Mouse (Mus musculus) kidney, embryonic 15.5 days (tissue): ENCODE measurements around the gene Rpl7l1. TPM values are rescaled to one million over a fixed set of nuclear protein-coding genes. Genes with fewer than 3 reads are reported as not detected.

Experiments
- ATAC-seq: fragments of 200-750 bp; cut with Nextera tagmentation; replicated peaks from 2 replicates; pipeline ENCODE4 v1.8.0; 2017; ENCODE audit warnings: moderate TSS enrichment; ENCODE audit not compliant: low FRiP score
- H3K27ac ChIP-seq: fragments of 300-500 bp; sonication (generic); 2 replicates; pipeline ENCODE4 v1.5.1; 2015; ENCODE audit warnings: mild to moderate bottlenecking, inconsistent platforms
- H3K27me3 ChIP-seq: fragments of 300-500 bp; sonication (generic); 2 replicates; pipeline ENCODE4 v1.6.1; 2015; ENCODE audit warnings: inconsistent platforms
- H3K36me3 ChIP-seq: fragments of 300-500 bp; sonication (generic); 2 replicates; pipeline ENCODE4 v1.6.1; 2015; ENCODE audit warnings: inconsistent platforms
- H3K4me1 ChIP-seq: fragments of 300-500 bp; sonication (generic); 2 replicates; pipeline ENCODE4 v1.6.1; 2015; ENCODE audit warnings: inconsistent platforms
- H3K4me2 ChIP-seq: fragments of 300-500 bp; sonication (generic); 2 replicates; pipeline ENCODE4 v1.6.1; 2015; ENCODE audit warnings: moderate library complexity, mild to moderate bottlenecking, inconsistent platforms
- H3K4me3 ChIP-seq: fragments of 300-500 bp; sonication (generic); replicated peaks from 2 replicates; pipeline ENCODE4 v1.5.1; 2015; ENCODE audit warnings: mild to moderate bottlenecking, inconsistent platforms
- H3K9ac ChIP-seq: fragments of 300-500 bp; sonication (generic); 2 replicates; pipeline ENCODE4 v1.6.1; 2015; ENCODE audit warnings: mild to moderate bottlenecking, inconsistent platforms
- H3K9me3 ChIP-seq: fragments of 300-500 bp; sonication (generic); replicated peaks from 2 replicates; pipeline ENCODE4 v1.6.1; 2016; ENCODE audit warnings: inconsistent platforms
- WGBS: fragments of 180-500 bp; shearing (Covaris S2); methylation state at CpG from one replicate; pipeline ENCODE4 v1.1.7; 2015; ENCODE audit warnings: mixed read lengths; 5-methylcytosine and 5-hydroxymethylcytosine counted together
- polyA plus RNA-seq: library from polyadenylated mRNA; unstranded; fragments of >200 nt; fragmentation: Nextera tagmentation; extraction: Ambion mirVana; gene quantifications from 2 replicates; pipeline ENCODE4 v1.2.1, GENCODE M21; 2015

Rpl7l1 gene
- polyA plus RNA-seq: 179 and 189 TPM in 2 replicates

DNA sequence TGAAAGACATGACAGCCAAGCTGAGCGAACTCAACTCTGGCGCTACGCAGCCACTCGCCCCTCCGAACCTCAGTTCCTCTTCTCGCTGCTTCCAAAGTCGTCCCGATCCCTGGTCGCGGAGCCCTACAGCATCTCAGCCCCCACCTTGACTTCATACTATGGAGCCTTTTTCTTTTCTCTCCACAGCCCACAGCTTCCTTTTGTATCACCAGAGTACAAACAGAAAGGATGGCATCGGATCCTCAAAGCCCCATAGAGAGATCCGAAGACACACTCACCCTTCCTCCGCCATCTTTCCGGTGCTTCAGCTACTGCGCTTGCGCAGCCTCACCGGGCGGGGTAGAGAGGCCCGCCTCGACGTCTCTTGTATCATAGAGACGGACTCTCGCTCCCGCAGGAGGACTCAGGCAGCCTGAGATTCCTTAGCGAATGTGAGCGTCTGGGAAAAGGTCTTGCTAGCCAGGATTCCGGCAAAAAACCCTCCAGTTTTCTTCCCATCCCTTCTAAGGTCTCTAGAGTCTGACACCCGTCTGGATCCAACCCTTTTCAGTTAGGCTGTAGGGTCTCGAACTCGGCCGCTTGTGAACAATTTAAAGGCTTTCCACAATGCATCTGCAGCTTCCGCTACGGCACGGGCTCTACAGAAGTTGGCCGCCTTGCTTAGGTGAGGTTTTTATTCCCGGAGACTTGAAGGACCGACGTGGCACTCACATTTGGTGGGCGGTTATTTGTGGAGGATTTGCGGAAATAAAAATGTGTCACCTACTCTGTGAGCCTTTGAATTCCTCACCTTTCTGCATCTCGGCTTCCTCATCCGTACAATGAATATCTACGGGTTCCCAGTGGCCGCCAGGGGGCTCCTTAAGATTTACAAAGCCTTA, at the start of gene Rpl7l1:
Rpl7l1 (minus strand) TSS at position 332 of the 881 bp plus-strand sequence.
- ATAC-seq: peak; percentile 95
- under 1% methylated on average over 44 of the region's 44 CpGs for WGBS
- Histone ChIP-seq H3K27ac (peak within 1 kb of the TSS; percentile 95), H3K4me1 (peaks cover 16% of the 10 kb centered on the region), H3K36me3 (peaks cover 32% of the 10 kb centered on the region), H3K9me3 (no peaks in the 10 kb centered on the region), H3K4me2 (peak within 1 kb of the TSS; percentile 64), H3K4me3 (peak within 1 kb of the TSS; percentile 72), H3K27me3 (no peaks in the 10 kb centered on the region), H3K9ac (peak within 1 kb of the TSS; percentile 67)

DNA sequence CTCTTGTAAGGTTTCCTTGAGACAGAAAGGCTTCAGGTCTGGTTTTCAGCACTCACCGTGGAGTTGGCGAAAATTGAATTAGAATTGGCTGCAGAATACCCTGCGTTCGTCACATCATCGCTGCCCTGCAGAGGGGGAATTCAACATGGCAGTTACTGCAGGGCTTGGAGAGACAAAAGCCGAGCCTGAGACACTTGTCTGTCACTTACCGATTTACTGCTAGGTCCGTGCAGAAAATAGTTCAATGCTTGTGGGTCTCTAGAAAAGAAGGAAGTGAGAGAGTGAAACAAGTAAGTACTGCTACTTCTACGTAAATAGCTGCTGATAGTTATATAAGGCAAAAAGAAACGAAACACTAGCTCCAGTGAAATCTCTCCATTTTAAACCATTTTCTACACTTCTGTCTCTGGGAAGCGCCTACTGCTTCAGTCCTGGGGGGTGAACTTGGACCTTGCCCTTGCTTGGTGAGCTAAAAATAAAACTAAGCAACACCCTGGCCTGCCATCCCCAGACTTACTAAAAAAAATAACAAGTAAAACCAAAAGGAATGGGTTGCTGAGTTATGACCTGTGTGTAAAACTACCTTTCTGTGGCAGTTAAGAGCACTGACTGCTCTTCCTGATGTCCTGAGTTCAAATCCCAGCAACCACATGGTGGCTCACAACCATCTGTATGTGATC, 47.5 kb upstream of the Rpl7l1 start:
- H3K9ac ChIP-seq: no peak overlapping the region
- no peaks in the 10 kb centered on the region for H3K9me3 ChIP-seq
- no peak for ATAC-seq
- H3K4me2 ChIP-seq: no peak overlapping the region
- H3K36me3 ChIP-seq: peaks cover 34% of the 10 kb centered on the region
- peaks cover 18% of the 10 kb centered on the region for H3K4me1 ChIP-seq
- no peak overlapping the region for H3K4me3 ChIP-seq
- WGBS: 84% methylated on average over 11 of the region's 11 CpGs
- H3K27me3 ChIP-seq: no peaks in the 10 kb centered on the region
- no peak overlapping the region for H3K27ac ChIP-seq

DNA sequence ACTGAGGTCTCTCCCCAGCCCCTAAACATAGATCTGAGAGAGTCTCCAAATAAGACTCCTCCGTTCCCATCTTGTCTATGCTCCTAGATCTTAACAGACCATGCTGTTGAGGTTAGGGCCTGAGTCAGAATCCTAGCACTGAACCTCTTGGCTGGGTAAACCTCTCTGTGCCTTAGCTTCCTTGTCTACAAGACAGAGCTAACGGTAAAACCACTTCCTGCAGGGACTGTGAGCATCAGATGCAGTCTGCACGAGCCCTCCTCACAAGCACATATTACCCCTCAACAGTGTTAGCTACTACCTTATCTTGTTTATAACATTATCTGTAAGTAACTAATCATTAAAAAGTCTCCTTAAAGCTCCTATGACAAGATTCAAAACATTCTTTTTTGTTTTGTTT, 46.5 kb upstream of the Rpl7l1 start:
- Histone ChIP-seq H3K9me3 (no peaks in the 10 kb centered on the region), H3K27me3 (no peaks in the 10 kb centered on the region), H3K9ac (no peak overlapping the region), H3K27ac (no peak overlapping the region), H3K4me1 (peaks cover 18% of the 10 kb centered on the region), H3K36me3 (peaks cover 45% of the 10 kb centered on the region), H3K4me2 (no peak overlapping the region), H3K4me3 (no peak overlapping the region)
- WGBS: 89% methylated on average over 3 of the region's 3 CpGs
- ATAC-seq: no peak

DNA sequence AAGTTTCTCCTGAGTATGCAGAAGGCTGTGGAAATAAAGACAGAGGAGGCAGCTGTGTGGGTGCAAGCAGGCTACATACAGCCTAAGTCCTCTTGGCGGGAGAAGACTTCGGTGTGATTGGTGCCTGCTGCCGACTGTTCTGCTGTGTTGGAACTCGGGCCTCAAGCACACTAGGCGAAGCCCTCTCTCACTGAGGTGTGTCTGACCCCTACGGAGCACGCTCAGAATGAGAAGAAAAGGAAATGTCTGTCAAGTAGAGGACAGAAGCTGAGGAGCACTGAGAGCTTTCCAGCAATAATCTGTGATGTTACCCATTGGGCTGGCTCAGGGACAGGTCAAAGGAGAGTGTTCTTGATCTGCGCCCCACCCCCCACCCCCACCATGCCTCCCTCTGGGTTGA, 40.6 kb upstream of the Rpl7l1 start:
- Histone ChIP-seq H3K27me3 (no peaks in the 10 kb centered on the region), H3K9ac (no peak overlapping the region), H3K27ac (no peak overlapping the region), H3K4me2 (no peak overlapping the region), H3K4me3 (no peak overlapping the region), H3K9me3 (no peaks in the 10 kb centered on the region), H3K36me3 (peaks cover 63% of the 10 kb centered on the region), H3K4me1 (no peaks in the 10 kb centered on the region)
- WGBS: 93% methylated on average over 8 of the region's 8 CpGs
- no peak for ATAC-seq

DNA sequence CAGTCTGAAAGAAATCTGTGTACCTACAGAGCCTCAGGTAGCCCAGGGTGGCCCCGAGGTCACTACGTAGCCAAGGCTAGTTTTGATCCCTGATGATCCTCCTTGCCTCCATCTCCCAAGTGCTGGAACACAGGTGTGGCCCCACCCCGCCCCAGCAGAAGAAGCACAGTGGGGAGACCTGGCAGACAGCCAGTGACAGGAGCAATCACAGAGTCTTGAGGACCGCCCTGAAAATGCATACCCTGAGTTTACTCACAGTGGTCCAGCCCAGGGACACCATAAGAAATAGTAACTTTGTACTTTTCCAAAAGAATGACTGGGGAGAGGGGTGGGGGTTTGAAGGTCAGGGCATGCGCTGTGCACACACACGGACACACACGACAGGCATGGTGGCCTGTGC, 38.2 kb upstream of the Rpl7l1 start:
- no peaks in the 10 kb centered on the region for H3K9me3 ChIP-seq
- no peak for ATAC-seq
- H3K4me3 ChIP-seq: no peak overlapping the region
- H3K36me3 ChIP-seq: peaks cover 54% of the 10 kb centered on the region
- no peak overlapping the region for H3K4me2 ChIP-seq
- no peak overlapping the region for H3K27ac ChIP-seq
- 90% methylated on average over 7 of the region's 7 CpGs for WGBS
- H3K27me3 ChIP-seq: no peaks in the 10 kb centered on the region
- H3K4me1 ChIP-seq: no peaks in the 10 kb centered on the region
- H3K9ac ChIP-seq: no peak overlapping the region

DNA sequence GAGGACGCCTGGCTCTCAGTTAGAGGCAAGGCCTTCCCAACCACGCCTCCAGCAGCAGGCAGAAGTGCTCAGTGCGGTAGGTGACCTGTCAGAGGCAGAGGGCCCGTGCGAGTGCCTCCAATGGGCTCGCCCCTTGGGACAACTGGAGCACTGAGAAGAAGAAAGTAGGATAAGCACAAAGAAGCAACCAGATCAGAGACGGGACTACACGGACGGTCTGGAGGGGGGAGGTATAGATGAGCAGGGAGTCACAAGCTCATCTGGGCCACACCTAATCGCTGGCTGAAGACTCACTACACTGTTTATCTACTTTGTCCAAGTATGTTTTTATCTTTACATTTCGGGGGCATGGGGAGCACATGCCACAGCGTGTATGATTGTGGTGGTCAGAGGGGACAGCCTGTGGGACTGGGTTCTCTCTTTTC, 35.3 kb upstream of the Rpl7l1 start:
- Histone ChIP-seq H3K27ac (no peak overlapping the region), H3K4me3 (no peak overlapping the region), H3K36me3 (peaks cover 43% of the 10 kb centered on the region), H3K4me2 (no peak overlapping the region), H3K9me3 (no peaks in the 10 kb centered on the region), H3K27me3 (no peaks in the 10 kb centered on the region), H3K9ac (no peak overlapping the region), H3K4me1 (no peaks in the 10 kb centered on the region)
- 89% methylated on average over 12 of the region's 12 CpGs for WGBS
- ATAC-seq: no peak

DNA sequence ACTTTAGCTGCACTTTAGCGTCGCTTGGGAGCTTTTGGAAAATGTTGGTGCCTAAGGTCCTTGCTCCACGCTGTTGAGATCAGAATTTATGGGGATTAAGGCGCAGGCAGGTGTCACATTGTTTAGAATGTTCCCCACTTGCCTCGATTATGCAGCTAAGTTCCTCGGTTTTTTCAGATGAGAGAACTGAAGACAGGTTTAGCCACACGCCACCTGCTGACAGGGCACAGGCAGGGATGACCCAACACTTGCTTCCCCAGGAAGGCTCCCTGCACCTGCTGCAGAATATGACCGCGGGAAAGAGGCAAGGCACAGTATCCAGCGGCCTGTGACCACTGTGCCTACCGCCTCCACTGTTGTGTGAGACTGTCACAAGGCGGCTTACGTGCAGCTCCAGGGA, 33.8 kb upstream of the Rpl7l1 start:
- no peak overlapping the region for H3K4me2 ChIP-seq
- no peak overlapping the region for H3K27ac ChIP-seq
- H3K36me3 ChIP-seq: peaks cover 46% of the 10 kb centered on the region
- ATAC-seq: no peak
- H3K9me3 ChIP-seq: no peaks in the 10 kb centered on the region
- no peak overlapping the region for H3K9ac ChIP-seq
- 67% methylated on average over 13 of the region's 13 CpGs for WGBS
- H3K4me1 ChIP-seq: no peaks in the 10 kb centered on the region
- no peaks in the 10 kb centered on the region for H3K27me3 ChIP-seq
- no peak overlapping the region for H3K4me3 ChIP-seq

DNA sequence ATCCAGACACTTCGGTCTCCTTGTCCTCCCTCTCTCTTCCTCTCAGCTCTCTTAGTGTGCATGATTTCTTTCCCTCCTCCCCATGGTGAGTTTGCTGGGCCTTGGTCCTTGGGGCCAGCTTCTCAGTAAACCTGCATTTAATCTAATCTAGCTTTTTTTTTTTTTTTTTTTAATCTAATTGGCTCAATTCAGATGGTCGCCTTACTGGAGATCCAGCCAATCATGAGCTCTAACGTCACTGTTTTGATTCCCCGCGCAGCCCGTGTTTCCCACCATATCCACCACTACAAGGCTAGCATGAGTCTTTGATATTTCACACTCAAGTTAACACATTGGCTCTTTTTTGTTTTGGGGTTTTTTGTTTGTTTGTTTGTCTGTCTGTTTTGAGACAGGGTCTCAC, 32.0 kb upstream of the Rpl7l1 start:
- H3K9ac ChIP-seq: no peak overlapping the region
- no peaks in the 10 kb centered on the region for H3K4me1 ChIP-seq
- 92% methylated on average over 6 of the region's 6 CpGs for WGBS
- H3K4me2 ChIP-seq: no peak overlapping the region
- H3K9me3 ChIP-seq: no peaks in the 10 kb centered on the region
- peaks cover 48% of the 10 kb centered on the region for H3K36me3 ChIP-seq
- no peak overlapping the region for H3K27ac ChIP-seq
- no peak overlapping the region for H3K4me3 ChIP-seq
- ATAC-seq: no peak
- no peaks in the 10 kb centered on the region for H3K27me3 ChIP-seq

DNA sequence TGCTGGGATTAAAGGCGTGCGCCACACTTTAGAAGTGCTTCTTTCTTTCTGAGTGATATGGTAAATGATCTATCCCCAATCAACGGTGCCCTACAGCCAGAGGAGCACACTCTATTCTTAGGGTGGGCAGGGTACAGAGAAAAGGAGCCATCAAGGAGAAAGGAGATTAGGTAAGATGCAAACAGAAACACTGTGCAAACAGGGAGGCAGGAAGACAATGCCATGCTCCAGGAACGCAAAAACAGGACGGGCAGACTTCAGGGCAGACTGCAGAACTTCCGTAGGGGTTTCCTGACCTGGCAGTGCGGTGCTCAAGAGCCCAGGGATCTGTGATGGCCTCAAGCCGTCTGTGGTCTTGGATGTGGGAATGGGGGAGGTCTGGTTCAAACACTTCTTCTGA, 31.2 kb upstream of the Rpl7l1 start:
- Histone ChIP-seq H3K4me3 (no peak overlapping the region), H3K36me3 (peaks cover 54% of the 10 kb centered on the region), H3K9ac (no peak overlapping the region), H3K27ac (no peak overlapping the region), H3K27me3 (no peaks in the 10 kb centered on the region), H3K4me2 (no peak overlapping the region), H3K4me1 (no peaks in the 10 kb centered on the region), H3K9me3 (no peaks in the 10 kb centered on the region)
- 79% methylated on average over 8 of the region's 8 CpGs for WGBS
- no peak for ATAC-seq

DNA sequence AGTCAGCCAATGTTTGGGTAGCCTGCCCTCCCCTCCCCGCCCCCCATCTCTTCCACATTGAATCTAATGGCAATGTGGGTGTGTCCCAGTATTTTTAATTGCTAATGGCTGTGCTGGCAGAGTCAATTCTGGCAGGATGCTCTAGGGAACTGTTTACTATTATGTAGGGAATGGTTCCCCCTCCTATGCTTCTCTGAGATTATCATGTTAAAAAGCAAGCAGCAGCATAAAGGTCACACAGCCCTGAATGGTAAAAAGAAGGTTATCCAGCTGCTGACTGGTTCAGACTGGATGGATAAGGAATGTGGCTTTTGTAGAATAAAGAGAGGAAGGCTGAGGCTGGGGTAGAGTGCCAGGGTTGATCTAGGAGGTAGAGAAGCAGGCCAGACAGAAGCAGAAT, 30.0 kb upstream of the Rpl7l1 start:
- no peak overlapping the region for H3K4me2 ChIP-seq
- peaks cover 59% of the 10 kb centered on the region for H3K36me3 ChIP-seq
- ATAC-seq: no peak
- H3K9ac ChIP-seq: no peak overlapping the region
- H3K4me1 ChIP-seq: no peaks in the 10 kb centered on the region
- H3K9me3 ChIP-seq: no peaks in the 10 kb centered on the region
- H3K4me3 ChIP-seq: no peak overlapping the region
- H3K27me3 ChIP-seq: no peaks in the 10 kb centered on the region
- H3K27ac ChIP-seq: no peak overlapping the region
- WGBS: 91% methylated on average over 1 of the region's 1 CpGs

DNA sequence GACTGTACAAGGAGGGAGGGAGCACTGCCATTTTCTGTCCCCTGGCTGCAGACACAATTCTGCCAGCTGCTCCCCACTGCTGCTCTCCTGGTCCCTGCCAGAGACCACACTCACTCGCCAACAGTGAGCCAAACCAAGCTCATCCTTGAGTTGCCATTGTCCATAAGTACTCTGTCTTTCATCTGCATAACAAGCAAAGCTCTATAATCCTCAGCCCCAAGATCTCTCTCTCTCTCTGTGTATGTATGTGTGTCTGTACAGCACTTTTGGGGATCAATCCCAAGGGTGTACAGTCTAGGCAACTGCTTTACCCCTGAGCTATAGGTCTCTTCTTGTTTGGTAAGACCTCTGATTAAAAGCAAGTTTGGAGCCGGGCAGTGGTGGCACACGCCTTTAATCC, 28.2 kb upstream of the Rpl7l1 start:
- ATAC-seq: no peak
- Histone ChIP-seq H3K36me3 (peaks cover 73% of the 10 kb centered on the region), H3K27ac (no peak overlapping the region), H3K4me1 (no peaks in the 10 kb centered on the region), H3K9ac (no peak overlapping the region), H3K27me3 (no peaks in the 10 kb centered on the region), H3K4me2 (no peak overlapping the region), H3K9me3 (no peaks in the 10 kb centered on the region), H3K4me3 (no peak overlapping the region)
- 90% methylated on average over 3 of the region's 3 CpGs for WGBS

DNA sequence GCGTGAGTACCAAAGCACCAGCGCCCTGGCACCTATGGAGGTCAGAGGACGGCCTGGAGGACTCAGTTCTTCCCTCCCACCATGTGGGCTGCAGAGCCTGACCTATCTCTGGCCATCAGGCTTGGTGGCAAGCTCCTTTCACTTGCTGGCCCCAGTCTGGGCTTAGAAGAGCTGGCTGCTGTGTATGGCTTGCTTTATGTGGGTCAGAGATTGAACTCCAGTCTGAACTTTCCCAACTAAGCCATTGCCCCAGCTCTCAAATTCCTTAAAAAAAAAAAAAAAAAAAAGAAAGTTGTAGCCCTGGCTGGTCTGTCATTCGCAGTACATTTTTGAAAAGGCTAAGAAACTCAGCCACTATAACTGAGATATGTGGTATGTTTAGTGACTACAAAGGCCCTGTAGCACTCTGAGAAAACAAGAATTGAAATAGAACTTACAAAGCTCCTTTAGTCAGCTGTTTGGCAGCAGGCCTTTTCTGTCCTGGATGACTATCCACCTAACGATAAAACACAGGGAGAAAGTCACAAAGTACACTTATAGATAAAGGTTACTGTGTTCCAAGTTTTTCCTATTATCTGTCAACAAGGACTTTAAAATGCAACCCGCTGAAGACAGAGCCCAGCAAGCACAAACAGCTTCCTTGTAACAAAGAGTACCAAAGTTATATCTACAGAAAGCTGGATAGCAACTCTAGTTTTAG, 26.8 kb upstream of the Rpl7l1 start:
- Histone ChIP-seq H3K4me2 (no peak overlapping the region), H3K27me3 (no peaks in the 10 kb centered on the region), H3K36me3 (peaks cover 80% of the 10 kb centered on the region), H3K4me1 (no peaks in the 10 kb centered on the region), H3K9ac (no peak overlapping the region), H3K9me3 (no peaks in the 10 kb centered on the region), H3K27ac (no peak overlapping the region), H3K4me3 (no peak overlapping the region)
- no peak for ATAC-seq
- 89% methylated on average over 6 of the region's 6 CpGs for WGBS
